Mouse (Mus musculus): ENCODE measurements around the gene F13a1. TPM values are rescaled to one million over a fixed set of nuclear protein-coding genes. Genes with fewer than 3 reads are reported as not detected.

F13a1 gene
- polyA plus RNA-seq, 1 experiment from 2014 or later: 25.7 TPM

DNA sequence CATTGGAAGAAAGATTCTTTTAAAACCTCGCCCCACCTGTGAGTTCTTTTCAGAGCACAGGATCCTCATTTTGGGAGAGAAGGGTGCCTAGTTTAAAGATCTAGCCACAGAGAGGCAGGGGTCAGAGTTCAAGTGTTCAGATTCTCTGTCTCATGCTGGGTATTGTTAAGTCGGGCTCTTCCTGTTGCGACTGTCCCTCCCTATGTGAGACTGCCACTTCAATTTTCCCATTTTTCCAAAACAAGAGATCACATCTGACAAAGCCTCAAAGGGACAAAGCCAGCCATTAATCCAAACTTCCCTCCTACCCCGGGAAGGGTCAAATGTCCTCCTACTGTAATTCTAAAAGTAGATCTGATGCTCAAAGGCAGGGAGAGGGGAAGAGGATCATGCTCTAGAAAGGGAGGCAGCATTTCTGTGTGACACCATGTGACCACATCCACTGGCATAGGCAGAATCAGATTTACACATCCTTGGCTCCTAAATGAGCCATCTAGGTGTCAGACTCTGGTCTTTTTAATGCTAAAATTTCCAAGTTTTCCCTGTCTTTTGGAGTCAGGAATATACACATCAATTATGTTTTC is 24.0 kb downstream of the F13a1 start:
- no peaks in the 10 kb centered on the region for H3K9me3 ChIP-seq
- H3K9ac ChIP-seq (replicated peaks): no peak overlapping the region
- no peak overlapping the region for H3K27ac ChIP-seq (replicated peaks)
- H3K4me2 ChIP-seq (replicated peaks): no peak overlapping the region
- H3K4me3 ChIP-seq: no peak overlapping the region
- ATAC-seq (ENCODE audit: low FRiP score, low read depth): no peak
- WGBS: 30% methylated on average over 4 of the region's 4 CpGs
- H3K36me3 ChIP-seq: no peaks in the 10 kb centered on the region
- no peaks in the 10 kb centered on the region for H3K4me1 ChIP-seq
- H3K27me3 ChIP-seq: no peaks in the 10 kb centered on the region

DNA sequence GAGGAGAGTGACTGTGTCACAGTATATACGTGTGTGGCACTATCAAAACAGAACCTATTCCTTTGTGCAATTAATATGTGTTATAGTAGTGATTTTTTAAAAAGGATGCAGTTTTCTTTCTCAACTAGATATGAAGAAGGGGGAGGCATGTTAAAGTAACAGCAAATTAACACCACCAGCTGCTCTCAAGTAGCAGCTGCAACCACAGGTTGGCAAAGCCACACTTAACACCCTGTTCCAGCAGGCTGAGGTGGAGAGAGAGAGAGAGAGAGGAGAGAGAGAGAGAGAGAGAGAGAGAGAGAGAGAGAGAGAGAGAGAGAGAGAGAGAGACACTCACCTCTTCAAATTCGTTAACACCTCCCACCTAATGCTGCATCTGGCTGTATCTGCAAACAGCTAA is 28.5 kb downstream of the F13a1 start:
- ATAC-seq (ENCODE audit: low FRiP score, low read depth): no peak
- no peaks in the 10 kb centered on the region for H3K27me3 ChIP-seq
- H3K27ac ChIP-seq (replicated peaks): no peak overlapping the region
- no peak overlapping the region for H3K4me2 ChIP-seq (replicated peaks)
- H3K4me3 ChIP-seq: no peak overlapping the region
- WGBS: 96% methylated on average over 2 of the region's 2 CpGs
- no peaks in the 10 kb centered on the region for H3K9me3 ChIP-seq
- no peak overlapping the region for H3K9ac ChIP-seq (replicated peaks)
- H3K36me3 ChIP-seq: no peaks in the 10 kb centered on the region
- H3K4me1 ChIP-seq: no peaks in the 10 kb centered on the region

DNA sequence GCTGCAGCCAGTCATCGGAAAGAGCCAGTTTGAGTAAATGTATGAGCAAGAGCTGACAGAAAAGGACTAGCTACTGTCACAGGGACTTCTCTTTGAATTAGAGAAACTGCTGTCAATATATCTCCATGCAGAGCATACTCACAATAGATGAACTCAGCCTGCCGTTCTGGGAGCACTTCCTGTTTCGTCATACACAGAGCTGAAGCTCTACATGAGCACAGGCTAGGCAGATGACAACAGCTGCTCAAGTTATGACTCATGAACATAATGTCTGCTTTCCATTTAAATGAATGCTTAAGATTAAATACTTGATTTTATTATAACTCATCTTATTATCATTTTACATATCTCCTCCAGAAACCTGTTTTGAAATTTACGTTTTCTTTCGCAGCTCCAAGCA is 39.3 kb downstream of the F13a1 start:
- WGBS: 86% methylated on average over 5 of the region's 5 CpGs

DNA sequence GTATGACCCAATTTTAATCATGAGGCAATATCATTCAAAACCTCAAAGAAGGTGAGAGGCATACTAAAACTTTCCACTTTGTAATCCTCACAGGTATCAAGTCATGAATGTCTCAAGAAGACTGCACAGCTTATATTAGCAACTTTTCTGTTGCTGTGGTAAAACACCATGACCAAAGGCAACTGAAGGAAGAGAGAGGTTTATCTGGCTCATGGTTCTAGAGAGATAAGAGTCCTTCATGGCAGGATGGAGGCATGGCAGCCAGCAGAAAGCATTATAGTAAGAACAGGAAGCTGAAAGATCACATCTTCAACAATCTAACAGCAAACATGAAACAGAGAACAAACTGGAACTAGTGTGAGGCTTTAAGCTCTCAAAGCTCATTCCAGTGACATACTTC is 43.8 kb downstream of the F13a1 start:
- Histone ChIP-seq H3K4me1 (no peaks in the 10 kb centered on the region), H3K9me3 (no peaks in the 10 kb centered on the region), H3K27me3 (no peaks in the 10 kb centered on the region), H3K9ac (replicated peaks) (no peak overlapping the region), H3K27ac (replicated peaks) (no peak overlapping the region), H3K4me3 (no peak overlapping the region), H3K4me2 (replicated peaks) (no peak overlapping the region), H3K36me3 (no peaks in the 10 kb centered on the region)
- ATAC-seq (ENCODE audit: low FRiP score, low read depth): no peak

More for the DNA sequence above, 39.3 kb downstream of the F13a1 start:
- no peak overlapping the region for H3K9ac ChIP-seq (replicated peaks)
- H3K27ac ChIP-seq (replicated peaks): no peak overlapping the region
- H3K4me3 ChIP-seq: no peak overlapping the region
- no peak for ATAC-seq (ENCODE audit: low FRiP score, low read depth)
- no peak overlapping the region for H3K4me2 ChIP-seq (replicated peaks)
- no peaks in the 10 kb centered on the region for H3K9me3 ChIP-seq
- H3K27me3 ChIP-seq: no peaks in the 10 kb centered on the region
- no peaks in the 10 kb centered on the region for H3K4me1 ChIP-seq
- no peaks in the 10 kb centered on the region for H3K36me3 ChIP-seq

DNA sequence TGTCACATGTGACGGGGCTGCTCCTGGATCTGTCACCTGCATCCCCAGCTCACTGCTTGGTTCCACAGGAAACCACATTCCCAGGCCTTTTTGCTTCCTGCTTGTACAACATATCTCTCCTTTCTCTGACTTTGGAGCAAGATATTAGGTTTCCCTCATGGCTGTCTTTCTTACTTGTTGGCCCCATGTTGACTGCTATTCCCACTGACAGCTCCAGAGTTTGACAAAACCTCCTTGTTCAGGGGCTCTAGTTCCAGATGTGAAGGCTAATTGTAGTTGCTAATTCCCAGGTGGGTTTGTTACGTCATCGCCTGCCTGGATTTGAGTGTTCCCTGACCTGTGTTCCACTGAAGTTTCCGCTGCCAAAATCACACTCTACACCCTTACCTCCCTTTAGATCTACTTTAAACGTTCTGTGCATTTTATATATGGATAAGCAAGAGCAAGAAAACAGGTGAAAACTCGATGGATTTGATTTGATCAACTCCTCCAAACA is 50.8 kb downstream of the F13a1 start:
- no peak overlapping the region for H3K4me3 ChIP-seq
- no peaks in the 10 kb centered on the region for H3K4me1 ChIP-seq
- no peaks in the 10 kb centered on the region for H3K27me3 ChIP-seq
- H3K27ac ChIP-seq (replicated peaks): no peak overlapping the region
- 84% methylated on average over 6 of the region's 6 CpGs for whole genome bisulfite sequencing
- no peak overlapping the region for H3K4me2 ChIP-seq (replicated peaks)
- H3K36me3 ChIP-seq: no peaks in the 10 kb centered on the region
- no peaks in the 10 kb centered on the region for H3K9me3 ChIP-seq
- ATAC-seq (ENCODE audit: low FRiP score, low read depth): no peak
- no peak overlapping the region for H3K9ac ChIP-seq (replicated peaks)

DNA sequence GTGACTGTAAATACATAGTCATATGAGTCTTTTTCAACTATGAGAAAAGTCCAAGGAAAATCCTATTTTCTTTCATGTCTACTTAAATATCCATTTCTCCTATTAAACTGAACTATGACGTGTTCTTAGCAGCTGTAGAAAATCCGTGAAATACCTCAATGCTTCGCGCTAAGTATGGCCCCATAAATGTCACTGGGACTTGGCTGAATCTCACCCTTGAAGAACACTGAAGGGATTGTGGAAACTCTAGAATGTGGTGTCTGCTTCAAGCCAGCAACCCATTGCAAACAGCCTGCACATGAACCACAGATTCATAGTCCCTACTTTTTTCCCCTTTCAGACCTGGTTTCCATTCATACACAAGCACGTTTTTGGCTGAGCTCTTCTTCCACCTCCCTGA is 56.5 kb downstream of the F13a1 start:
- Histone ChIP-seq H3K27ac (replicated peaks) (no peak overlapping the region), H3K4me1 (no peaks in the 10 kb centered on the region), H3K4me3 (no peak overlapping the region), H3K27me3 (no peaks in the 10 kb centered on the region), H3K4me2 (replicated peaks) (no peak overlapping the region), H3K36me3 (no peaks in the 10 kb centered on the region), H3K9me3 (no peaks in the 10 kb centered on the region), H3K9ac (replicated peaks) (no peak overlapping the region)
- 92% methylated on average over 5 of the region's 5 CpGs for WGBS
- no peak for ATAC-seq (ENCODE audit: low FRiP score, low read depth)

DNA sequence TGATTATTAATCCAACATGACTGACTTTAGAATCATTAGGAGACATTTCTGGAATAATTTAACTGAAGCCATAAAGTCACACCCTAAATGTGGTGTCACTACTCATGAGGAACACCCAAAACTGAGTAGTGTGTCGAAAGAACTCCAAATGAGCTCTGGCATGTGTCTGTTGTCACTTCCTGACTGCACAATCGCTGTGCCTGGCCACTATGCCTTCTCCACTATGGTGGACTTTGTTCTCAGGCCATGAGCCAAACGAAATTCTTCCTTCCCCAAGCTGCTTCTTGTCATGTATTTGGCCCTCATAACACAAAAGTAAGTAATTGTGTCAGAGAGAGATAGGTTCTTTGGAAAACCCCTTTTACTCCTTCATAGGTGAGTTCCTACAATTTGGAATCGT is 61.7 kb downstream of the F13a1 start:
- H3K36me3 ChIP-seq: no peaks in the 10 kb centered on the region
- no peak overlapping the region for H3K4me3 ChIP-seq
- H3K9me3 ChIP-seq: no peaks in the 10 kb centered on the region
- no peak for ATAC-seq (ENCODE audit: low FRiP score, low read depth)
- H3K4me2 ChIP-seq (replicated peaks): no peak overlapping the region
- whole genome bisulfite sequencing: 79% methylated on average over 4 of the region's 4 CpGs
- no peak overlapping the region for H3K9ac ChIP-seq (replicated peaks)
- no peaks in the 10 kb centered on the region for H3K27me3 ChIP-seq
- no peak overlapping the region for H3K27ac ChIP-seq (replicated peaks)
- H3K4me1 ChIP-seq: no peaks in the 10 kb centered on the region

DNA sequence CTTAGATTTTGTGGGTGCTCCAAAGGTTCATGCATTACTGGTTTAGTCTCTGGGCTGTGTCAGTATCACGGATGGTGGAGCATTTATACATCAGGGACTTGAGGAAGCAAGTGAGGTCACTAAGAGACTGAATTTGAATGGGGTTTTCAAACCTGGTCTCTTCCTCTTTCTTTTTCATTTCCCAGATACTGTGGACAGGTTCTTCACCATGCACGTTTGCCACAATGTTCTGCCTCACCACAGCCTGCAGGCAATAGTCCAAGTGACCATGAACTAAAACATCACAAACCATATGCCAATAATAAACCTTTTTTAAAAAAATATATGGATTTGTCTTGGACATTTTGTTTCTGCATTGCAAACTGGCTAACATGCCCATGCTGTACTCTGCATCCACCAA is 77.0 kb downstream of the F13a1 start:
- Histone ChIP-seq H3K4me1 (no peaks in the 10 kb centered on the region), H3K9me3 (no peaks in the 10 kb centered on the region), H3K4me3 (no peak overlapping the region), H3K27ac (replicated peaks) (no peak overlapping the region), H3K4me2 (replicated peaks) (no peak overlapping the region), H3K9ac (replicated peaks) (no peak overlapping the region), H3K36me3 (no peaks in the 10 kb centered on the region), H3K27me3 (no peaks in the 10 kb centered on the region)
- no peak for ATAC-seq (ENCODE audit: low FRiP score, low read depth)
- 84% methylated on average over 2 of the region's 2 CpGs for WGBS

DNA sequence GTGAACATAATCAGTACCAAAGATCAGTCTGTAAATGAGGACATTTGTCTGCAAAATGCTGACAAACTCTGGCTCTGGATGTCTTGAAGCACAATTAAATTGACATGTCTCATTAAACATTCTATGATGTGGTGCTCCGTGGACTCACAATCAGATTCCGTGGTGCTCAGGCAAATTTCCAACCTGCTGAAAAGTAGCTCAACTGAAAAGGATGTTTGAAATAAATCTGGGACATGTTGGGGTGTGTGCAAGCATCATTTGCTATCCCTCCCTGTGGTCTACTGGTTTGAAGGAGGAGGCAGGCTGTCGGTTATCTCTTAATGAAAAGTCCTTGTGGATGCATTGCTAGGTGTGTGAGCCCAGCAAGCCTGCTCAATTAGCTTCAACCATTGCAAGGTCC is 77.8 kb downstream of the F13a1 start:
- WGBS: 84% methylated on average over 3 of the region's 3 CpGs
- Histone ChIP-seq H3K4me1 (no peaks in the 10 kb centered on the region), H3K27ac (replicated peaks) (no peak overlapping the region), H3K36me3 (no peaks in the 10 kb centered on the region), H3K27me3 (no peaks in the 10 kb centered on the region), H3K9ac (replicated peaks) (no peak overlapping the region), H3K4me3 (no peak overlapping the region), H3K4me2 (replicated peaks) (no peak overlapping the region), H3K9me3 (no peaks in the 10 kb centered on the region)
- ATAC-seq (ENCODE audit: low FRiP score, low read depth): no peak

DNA sequence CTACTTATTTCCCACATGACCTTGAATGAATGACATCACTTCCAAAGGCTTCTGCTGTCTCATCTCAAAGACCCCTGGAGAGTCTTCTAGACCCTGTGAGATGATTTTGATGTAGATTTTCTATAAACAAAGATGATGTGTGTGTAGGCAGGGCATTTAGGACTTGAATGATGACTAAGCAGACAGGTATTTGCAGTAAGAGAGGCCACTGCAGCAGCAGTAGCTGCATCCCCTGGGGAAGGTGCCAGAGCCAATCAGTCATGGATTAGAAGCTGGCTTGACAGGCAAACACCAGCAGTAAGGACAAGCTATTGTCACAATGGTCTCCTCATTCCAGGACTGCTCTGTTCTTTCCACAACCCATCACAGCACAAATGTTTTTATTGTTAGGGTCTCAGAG is 87.1 kb downstream of the F13a1 start:
- Histone ChIP-seq H3K4me3 (no peak overlapping the region), H3K27ac (replicated peaks) (no peak overlapping the region), H3K36me3 (no peaks in the 10 kb centered on the region), H3K4me2 (replicated peaks) (no peak overlapping the region), H3K4me1 (no peaks in the 10 kb centered on the region), H3K9me3 (no peaks in the 10 kb centered on the region), H3K9ac (replicated peaks) (no peak overlapping the region), H3K27me3 (no peaks in the 10 kb centered on the region)
- ATAC-seq (ENCODE audit: low FRiP score, low read depth): no peak

DNA sequence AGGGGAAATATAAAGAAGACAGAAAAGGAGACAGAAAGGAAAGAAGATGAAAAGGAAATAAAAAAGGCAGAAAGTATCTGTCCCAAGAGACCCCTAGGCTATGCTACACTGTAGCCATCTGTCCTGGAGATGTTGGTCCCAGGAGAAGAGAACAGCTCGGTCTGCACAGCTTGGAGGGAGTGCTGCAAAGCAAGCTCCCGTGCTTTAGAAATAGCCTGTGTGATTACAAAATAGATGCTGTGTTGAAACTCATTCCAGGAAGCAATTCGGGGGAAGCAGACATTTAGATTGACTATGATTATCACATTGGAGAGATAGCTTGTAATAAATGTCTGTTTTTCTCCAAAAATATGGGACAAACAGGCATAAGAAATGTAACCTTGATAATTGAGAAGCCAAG is 91.0 kb downstream of the F13a1 start:
- H3K4me1 ChIP-seq: no peaks in the 10 kb centered on the region
- no peak for ATAC-seq (ENCODE audit: low FRiP score, low read depth)
- H3K27me3 ChIP-seq: no peaks in the 10 kb centered on the region
- H3K9me3 ChIP-seq: no peaks in the 10 kb centered on the region
- H3K4me3 ChIP-seq: no peak overlapping the region
- H3K4me2 ChIP-seq (replicated peaks): no peak overlapping the region
- WGBS: 64% methylated on average over 3 of the region's 3 CpGs
- no peak overlapping the region for H3K9ac ChIP-seq (replicated peaks)
- H3K36me3 ChIP-seq: no peaks in the 10 kb centered on the region
- H3K27ac ChIP-seq (replicated peaks): no peak overlapping the region

DNA sequence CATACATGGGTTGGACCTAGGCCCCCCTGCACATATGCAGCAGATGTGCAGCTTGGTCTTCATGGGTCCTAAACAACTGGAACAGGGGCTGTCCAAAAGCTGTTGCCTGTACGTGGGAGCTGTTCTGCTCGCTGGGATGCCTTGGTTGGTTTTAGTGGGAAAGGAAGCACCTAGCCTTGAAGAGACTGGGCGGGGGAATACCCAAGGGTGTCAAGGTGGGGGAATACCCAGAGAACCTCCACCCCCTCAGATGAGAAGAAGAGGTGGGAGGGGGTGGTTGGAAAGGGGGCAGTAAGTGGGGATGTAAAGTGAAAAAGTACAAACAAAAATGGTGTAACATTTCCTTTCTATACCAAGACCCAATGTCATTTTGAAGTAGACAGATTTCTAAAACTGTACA is 95.1 kb downstream of the F13a1 start:
- Histone ChIP-seq H3K9me3 (no peaks in the 10 kb centered on the region), H3K36me3 (no peaks in the 10 kb centered on the region), H3K4me2 (replicated peaks) (no peak overlapping the region), H3K27ac (replicated peaks) (no peak overlapping the region), H3K4me1 (no peaks in the 10 kb centered on the region), H3K9ac (replicated peaks) (no peak overlapping the region), H3K4me3 (no peak overlapping the region), H3K27me3 (no peaks in the 10 kb centered on the region)
- ATAC-seq (ENCODE audit: low FRiP score, low read depth): no peak
- WGBS: 91% methylated on average over 3 of the region's 3 CpGs

DNA sequence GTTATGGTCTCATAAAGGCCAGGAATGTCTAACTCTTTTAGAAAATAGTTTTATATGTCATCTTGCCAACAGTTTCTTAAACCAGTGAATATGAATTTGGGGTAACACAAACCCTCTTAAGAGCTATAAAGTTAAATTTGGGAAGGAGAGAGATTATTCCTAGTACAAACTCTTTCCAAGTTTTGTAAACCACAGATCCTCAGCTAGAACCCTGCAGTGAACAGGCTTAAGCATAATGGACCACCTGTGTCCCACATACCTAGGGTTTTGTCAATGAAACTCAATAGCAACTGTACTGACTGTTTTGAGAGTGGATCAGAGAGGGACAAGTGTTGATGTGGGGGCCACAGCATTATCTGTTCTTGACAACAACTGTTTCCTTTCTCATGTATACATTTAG is 96.4 kb downstream of the F13a1 start:
- Histone ChIP-seq H3K27ac (replicated peaks) (no peak overlapping the region), H3K4me2 (replicated peaks) (no peak overlapping the region), H3K27me3 (no peaks in the 10 kb centered on the region), H3K9me3 (no peaks in the 10 kb centered on the region), H3K36me3 (no peaks in the 10 kb centered on the region), H3K9ac (replicated peaks) (no peak overlapping the region), H3K4me3 (no peak overlapping the region), H3K4me1 (no peaks in the 10 kb centered on the region)
- ATAC-seq (ENCODE audit: low FRiP score, low read depth): no peak

Data from midbrain, embryonic 12.5 days (tissue).